ENCODE assay signal across 20 mouse cellular contexts in the genomic region with DNA sequence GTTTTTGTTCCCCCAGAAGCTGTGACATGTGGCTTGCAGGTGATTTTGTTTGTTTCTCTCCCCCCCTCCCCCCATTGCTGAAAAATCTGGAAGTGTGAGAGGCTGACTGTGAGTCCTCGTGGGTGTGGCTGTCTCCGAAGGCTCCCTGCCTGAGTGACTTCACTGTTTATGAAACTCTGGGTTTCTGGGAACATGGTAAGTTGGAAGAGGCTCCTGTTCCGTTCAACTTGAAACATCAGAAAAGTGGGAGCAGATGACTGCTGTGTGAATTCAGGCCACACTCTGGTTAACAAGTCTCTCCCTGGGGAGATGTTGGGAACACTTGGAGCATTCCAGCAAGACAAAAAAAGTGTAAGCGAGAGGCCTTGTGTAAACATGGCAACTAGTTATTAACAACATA. TPM values are rescaled to one million over a fixed set of nuclear protein-coding genes. Genes with fewer than 3 reads are reported as not detected.
DNase-seq lines count a peak whose midpoint lies in the region; ATAC-seq lines count a peak whose summit lies in the region.
"Had no signal": no experiment of that assay in that cellular context is flagged by ENCODE, and none has a peak within 500 bp of the region (broad histone marks: within the 10 kb centered on the region; RNA-seq: fewer than 3 reads in every experiment).

No protein-coding gene starts in this region.

- no peaks in the 10 kb centered on the region for H3K27me3 ChIP-seq in heart, embryonic 12.5 days (replicated peaks)
- H3K27me3 ChIP-seq in neural tube, embryonic 15.5 days (replicated peaks), result no peaks in the 10 kb centered on the region

- DNase-seq in heart, adult 11 months, result peak; percentile 97
- DNase-seq in neural tube, embryonic 10.5 days (ENCODE audit: extremely low spot score, low spot score), result no peak
- peak; percentile 52 for DNase-seq in heart, postnatal 25 days (ENCODE audit: low spot score)
- DNase-seq in skeletal muscle tissue, adult 2 months (ENCODE audit: low read depth, low spot score), result peak; percentile 78
- no peak for DNase-seq in natural killer cell, adult 2 months (ENCODE audit: low spot score in 2 of 2)
- no peak for DNase-seq in urinary bladder, postnatal 25 days (ENCODE audit: low spot score)
- DNase-seq: adrenal gland, adult 2 months; cerebellum, adult 11 months; thymus, postnatal 36 days had no signal

- no peak overlapping the region for H3K27ac ChIP-seq in heart, embryonic 12.5 days (ENCODE audit: poor library complexity, severe bottlenecking)
- H3K27ac ChIP-seq in neural tube, embryonic 15.5 days (replicated peaks), result no peak overlapping the region
- H3K27ac ChIP-seq: left cerebral cortex, adult 2 months; liver, embryonic 14.5 days had no signal

- 61% methylated on average over 4 of the region's 4 CpGs for WGBS in heart, embryonic 12.5 days
- WGBS in neural tube, embryonic 15.5 days, result 75% methylated on average over 4 of the region's 4 CpGs

- peaks cover 8% of the 10 kb centered on the region for H3K4me1 ChIP-seq in heart, embryonic 12.5 days (replicated peaks)
- H3K4me1 ChIP-seq in neural tube, embryonic 15.5 days, result no peaks in the 10 kb centered on the region

- ATAC-seq in heart, embryonic 12.5 days (ENCODE audit: insufficient number of reproducible peaks, low FRiP score), result no peak
- ATAC-seq in neural tube, embryonic 15.5 days (ENCODE audit: low FRiP score), result 0 out of 2 replicates have a peak, but pooled peaks have one; percentile 1

- no peak overlapping the region for H3K4me2 ChIP-seq in heart, embryonic 12.5 days
- no peak overlapping the region for H3K4me2 ChIP-seq in neural tube, embryonic 15.5 days

- H3K9ac ChIP-seq in heart, embryonic 12.5 days, result no peak overlapping the region
- no peak overlapping the region for H3K9ac ChIP-seq in neural tube, embryonic 15.5 days (replicated peaks)
- H3K9ac ChIP-seq: liver, embryonic 14.5 days had no signal

- H3K9me3 ChIP-seq in heart, embryonic 12.5 days (replicated peaks), result no peaks in the 10 kb centered on the region
- no peaks in the 10 kb centered on the region for H3K9me3 ChIP-seq in neural tube, embryonic 15.5 days (replicated peaks)

- H3K36me3 ChIP-seq in heart, embryonic 12.5 days, result no peaks in the 10 kb centered on the region
- H3K36me3 ChIP-seq in neural tube, embryonic 15.5 days, result peaks cover 4% of the 10 kb centered on the region

- intact Hi-C loops in heart, postnatal 25 days (cut with DNase I), result loop anchor here (2.0 kb wide), 1 partner anchor 96 kb away; no protein-coding TSS in a partner anchor

- H3K4me3 ChIP-seq in heart, embryonic 12.5 days, result no peak overlapping the region
- H3K4me3 ChIP-seq in neural tube, embryonic 15.5 days (replicated peaks), result no peak overlapping the region
- H3K4me3 ChIP-seq: left cerebral cortex, adult 2 months had no signal

RNA-seq across cellular contexts. Expression of gene Lrrc61, which starts 7.7 kb away (rescaled TPM):
- polyA plus RNA-seq in heart, embryonic 12.5 days (2016; fragmentation: Nextera tagmentation; extraction: Ambion mirVana), result 8.6 and 9.1 TPM in 2 replicates
- polyA plus RNA-seq in neural tube, embryonic 15.5 days (2015; fragmentation: Nextera tagmentation; extraction: Ambion mirVana), result 21.6 and 24.0 TPM in 2 replicates
- 10 to 100 TPM; 15.5 to 16.5 TPM for total RNA-seq in heart, postnatal 25 days (2021)

RNA-seq across cellular contexts. Expression of gene Atp6v0e2, which starts 9.4 kb away (rescaled TPM):
- polyA plus RNA-seq in heart, embryonic 12.5 days (2016; fragmentation: Nextera tagmentation; extraction: Ambion mirVana), result 20.4 and 20.5 TPM in 2 replicates
- polyA plus RNA-seq in neural tube, embryonic 15.5 days (2015; fragmentation: Nextera tagmentation; extraction: Ambion mirVana), result 295 and 349 TPM in 2 replicates
- 10 to 100 TPM; 19.3 to 22.2 TPM for total RNA-seq in heart, postnatal 25 days (2021)

RNA-seq across cellular contexts. Expression of gene Rarres2, which starts 25.7 kb away (rescaled TPM):
- 24.7 and 26.4 TPM in 2 replicates for polyA plus RNA-seq in heart, embryonic 12.5 days (2016; fragmentation: Nextera tagmentation; extraction: Ambion mirVana)
- polyA plus RNA-seq in neural tube, embryonic 15.5 days (2015; fragmentation: Nextera tagmentation; extraction: Ambion mirVana), result 11.5 and 16.7 TPM in 2 replicates
- total RNA-seq in heart, postnatal 25 days (2021), result 10 to 100 TPM; 73.6 to 91.2 TPM

RNA-seq across cellular contexts. Expression of gene Gm45021, which starts 42.6 kb away (rescaled TPM):
- polyA plus RNA-seq in heart, embryonic 12.5 days (2016; fragmentation: Nextera tagmentation; extraction: Ambion mirVana), result 1.5 TPM in 1 of 2 replicates, not detected in the other
- not detected in 2 replicates for polyA plus RNA-seq in neural tube, embryonic 15.5 days (2015; fragmentation: Nextera tagmentation; extraction: Ambion mirVana)
- not detected for total RNA-seq in heart, postnatal 25 days (2021)
- total RNA-seq: adrenal gland, adult 2 months; ES-E14; heart, postnatal 14 days; left cerebral cortex, adult 2 months had no signal
- polyA plus RNA-seq: adrenal gland, adult 2 months; gonadal fat pad, adult 2 months; hindbrain, embryonic 16.5 days; limb, embryonic 11.5 days; liver, embryonic 14.5 days; midbrain, embryonic 14.5 days; stomach, embryonic 16.5 days had no signal

RNA-seq across cellular contexts. Expression of gene Repin1, which starts 46.8 kb away (rescaled TPM):
- 32.1 and 32.7 TPM in 2 replicates for polyA plus RNA-seq in heart, embryonic 12.5 days (2016; fragmentation: Nextera tagmentation; extraction: Ambion mirVana)
- polyA plus RNA-seq in neural tube, embryonic 15.5 days (2015; fragmentation: Nextera tagmentation; extraction: Ambion mirVana), result 41.0 and 43.7 TPM in 2 replicates
- total RNA-seq in heart, postnatal 25 days (2021), result 10 to 100 TPM; 31.0 to 31.8 TPM

Comparison
In these comparisons a context has a peak if more than half of its experiments do, and no peak if none do; other contexts are left out.
1. DNase-seq: peak in heart, adult 11 months (single experiment), heart, postnatal 25 days (single experiment) and skeletal muscle tissue, adult 2 months (single experiment); none in neural tube, embryonic 10.5 days (single experiment), natural killer cell, adult 2 months (0 of 2) and urinary bladder, postnatal 25 days (single experiment).
2. RNA of gene Atp6v0e2, which starts 9.4 kb away (polyA plus RNA-seq): 295 to 349 TPM in neural tube, embryonic 15.5 days; 20.4 to 20.5 TPM in heart, embryonic 12.5 days; every median in the first group is over 10 times any median in the second.